Mouse (Mus musculus) midbrain, embryonic 13.5 days (tissue): ENCODE data around the gene Pigr. TPM values are rescaled to one million over a fixed set of nuclear protein-coding genes. Genes with fewer than 3 reads are reported as not detected.

Source experiments
- polyA plus RNA-seq: library from polyadenylated mRNA; unstranded; fragments of >200 nt; fragmentation: Nextera tagmentation; extraction: Ambion mirVana; gene quantifications from 2 replicates; pipeline ENCODE4 v1.2.1, GENCODE M21; 2015

The Pigr gene
- polyA plus RNA-seq, 1 experiment from 2014 or later: not detected

Other genes starting within 250 kb of the Pigr start
- gene Zp3r, start 197.1 kb upstream of the Pigr start, polyA plus RNA-seq: not detected in 2 replicates
- not detected in 2 replicates for gene C4bp, start 165.1 kb upstream of the Pigr start, polyA plus RNA-seq
- 0.09 TPM in 1 of 2 replicates, not detected in the other for gene Gm29427, start 110.9 kb upstream of the Pigr start, polyA plus RNA-seq
- 20.5 and 23.5 TPM in 2 replicates for gene Yod1, start 109.4 kb upstream of the Pigr start, polyA plus RNA-seq
- 21.3 and 21.5 TPM in 2 replicates for gene Pfkfb2, start 97.4 kb upstream of the Pigr start, polyA plus RNA-seq
- 0.43 and 0.71 TPM in 2 replicates for gene AA986860, start 94.7 kb upstream of the Pigr start, polyA plus RNA-seq
- gene Fcamr, start 25.8 kb upstream of the Pigr start, polyA plus RNA-seq: not detected in 2 replicates
- not detected in 2 replicates for gene Fcmr, start 39.0 kb downstream of the Pigr start, polyA plus RNA-seq
- gene Il24, start 60.8 kb downstream of the Pigr start, polyA plus RNA-seq: not detected in 2 replicates
- not detected in 2 replicates for gene Il20, start 84.8 kb downstream of the Pigr start, polyA plus RNA-seq
- gene Il19, start 113.4 kb downstream of the Pigr start, polyA plus RNA-seq: not detected in 2 replicates
- not detected in 2 replicates for gene Il10, start 193.2 kb downstream of the Pigr start, polyA plus RNA-seq